Mouse (Mus musculus): ENCODE data around the gene Ror2. TPM values are rescaled to one million over a fixed set of nuclear protein-coding genes. Genes with fewer than 3 reads are reported as not detected.

Gene Ror2
- polyA plus RNA-seq, 1 experiment from 2014 or later, result 3.3 TPM

GRCm38 (mm10) chr13:53075006-53075405, 210.9 kb downstream of the Ror2 start:
- H3K36me3 ChIP-seq, result no peaks in the 10 kb centered on the region
- H3K27ac ChIP-seq (replicated peaks), result no peak overlapping the region
- no peaks in the 10 kb centered on the region for H3K27me3 ChIP-seq
- 67% methylated on average over 5 of the region's 5 CpGs for WGBS
- no peak overlapping the region for H3K9ac ChIP-seq (replicated peaks)
- peaks cover 16% of the 10 kb centered on the region for H3K4me1 ChIP-seq
- no peak overlapping the region for H3K4me2 ChIP-seq (replicated peaks)
- H3K9me3 ChIP-seq, result no peaks in the 10 kb centered on the region
- no peak overlapping the region for H3K4me3 ChIP-seq
- no peak for ATAC-seq (replicated peaks)

- H3K4me1 ChIP-seq, result no peaks in the 10 kb centered on the region
- no peaks in the 10 kb centered on the region for H3K9me3 ChIP-seq
- H3K4me3 ChIP-seq, result no peak overlapping the region
- no peak overlapping the region for H3K9ac ChIP-seq (replicated peaks)
- ATAC-seq (replicated peaks), result no peak
- H3K36me3 ChIP-seq, result no peaks in the 10 kb centered on the region
- WGBS, result 80% methylated on average over 22 of the region's 22 CpGs
- H3K27ac ChIP-seq (replicated peaks), result no peak overlapping the region
- H3K27me3 ChIP-seq, result no peaks in the 10 kb centered on the region
- no peak overlapping the region for H3K4me2 ChIP-seq (replicated peaks)
Measured at GRCm38 (mm10) chr13:53069076-53069690, 216.7 kb downstream of the Ror2 start.

- Histone ChIP-seq H3K9ac (replicated peaks) (no peak overlapping the region), H3K4me2 (replicated peaks) (no peak overlapping the region), H3K36me3 (no peaks in the 10 kb centered on the region), H3K9me3 (no peaks in the 10 kb centered on the region), H3K4me3 (no peak overlapping the region), H3K27ac (replicated peaks) (no peak overlapping the region), H3K4me1 (no peaks in the 10 kb centered on the region), H3K27me3 (no peaks in the 10 kb centered on the region)
- ATAC-seq (replicated peaks), result no peak
- WGBS, result 53% methylated on average over 8 of the region's 8 CpGs
Measured at GRCm38 (mm10) chr13:53068461-53068860, 217.5 kb downstream of the Ror2 start.

- 76% methylated on average over 11 of the region's 11 CpGs for whole genome bisulfite sequencing
- H3K36me3 ChIP-seq, result no peaks in the 10 kb centered on the region
- H3K4me1 ChIP-seq, result no peaks in the 10 kb centered on the region
- no peak overlapping the region for H3K9ac ChIP-seq (replicated peaks)
- no peak for ATAC-seq (replicated peaks)
- H3K4me2 ChIP-seq (replicated peaks), result no peak overlapping the region
- H3K4me3 ChIP-seq, result no peak overlapping the region
- H3K9me3 ChIP-seq, result no peaks in the 10 kb centered on the region
- no peak overlapping the region for H3K27ac ChIP-seq (replicated peaks)
- no peaks in the 10 kb centered on the region for H3K27me3 ChIP-seq
Measured at GRCm38 (mm10) chr13:53067949-53068348, 218.0 kb downstream of the Ror2 start.

GRCm38 (mm10) chr13:53065122-53065521, 220.8 kb downstream of the Ror2 start:
- ATAC-seq (replicated peaks), result no peak
- no peaks in the 10 kb centered on the region for H3K4me1 ChIP-seq
- no peaks in the 10 kb centered on the region for H3K27me3 ChIP-seq
- 85% methylated on average over 11 of the region's 11 CpGs for WGBS
- H3K27ac ChIP-seq (replicated peaks), result no peak overlapping the region
- no peak overlapping the region for H3K9ac ChIP-seq (replicated peaks)
- no peak overlapping the region for H3K4me3 ChIP-seq
- H3K9me3 ChIP-seq, result no peaks in the 10 kb centered on the region
- H3K4me2 ChIP-seq (replicated peaks), result no peak overlapping the region
- no peaks in the 10 kb centered on the region for H3K36me3 ChIP-seq

- WGBS, result 74% methylated on average over 1 of the region's 1 CpGs
- no peaks in the 10 kb centered on the region for H3K4me1 ChIP-seq
- H3K27me3 ChIP-seq, result no peaks in the 10 kb centered on the region
- H3K9me3 ChIP-seq, result no peaks in the 10 kb centered on the region
- H3K36me3 ChIP-seq, result no peaks in the 10 kb centered on the region
- H3K27ac ChIP-seq (replicated peaks), result no peak overlapping the region
- no peak overlapping the region for H3K9ac ChIP-seq (replicated peaks)
- no peak overlapping the region for H3K4me2 ChIP-seq (replicated peaks)
- H3K4me3 ChIP-seq, result no peak overlapping the region
- ATAC-seq (replicated peaks), result no peak
Measured at GRCm38 (mm10) chr13:53064681-53065080, 221.2 kb downstream of the Ror2 start.

Other genes starting within 250 kb of the Ror2 start
- 30.3 and 30.5 TPM in 2 replicates for gene Sptlc1, start 91.3 kb upstream of the Ror2 start, polyA plus RNA-seq (2015; fragmentation: Nextera tagmentation; extraction: Ambion mirVana)
- 0.41 and 0.70 TPM in 2 replicates for gene Msx2, start 186.9 kb upstream of the Ror2 start, polyA plus RNA-seq (2015; fragmentation: Nextera tagmentation; extraction: Ambion mirVana)